Mouse (Mus musculus): ENCODE measurements around the gene Olfr1124.
"Not testable (repeated sequence)": the region's sequence is repeated elsewhere in the genome, so short reads cannot be mapped to it uniquely, and the experiment has no call there.

Gene Olfr1124

GRCm38 (mm10) chr2:87429975-87430374, at the start of gene Olfr1124:
Gene Olfr1124 (plus strand): TSS chr2:87430275.
- DNase-seq (ENCODE audit: low spot score in 2 of 2) = no peak

GRCm38 (mm10) chr2:87383935-87384334, 46.1 kb upstream of the Olfr1124 start:
- no peak for DNase-seq (ENCODE audit: low spot score in 2 of 2)

- DNase-seq (ENCODE audit: low spot score in 2 of 2) = no peak
Measured at GRCm38 (mm10) chr2:87385549-87385948, 44.5 kb upstream of the Olfr1124 start, which contains the start of gene Olfr1122. Gene Olfr1122 (plus strand): TSS chr2:87385849.

GRCm38 (mm10) chr2:87393605-87394004, 36.5 kb upstream of the Olfr1124 start:
- not testable (repeated sequence) for DNase-seq (ENCODE audit: low spot score in 2 of 2)

DNA sequence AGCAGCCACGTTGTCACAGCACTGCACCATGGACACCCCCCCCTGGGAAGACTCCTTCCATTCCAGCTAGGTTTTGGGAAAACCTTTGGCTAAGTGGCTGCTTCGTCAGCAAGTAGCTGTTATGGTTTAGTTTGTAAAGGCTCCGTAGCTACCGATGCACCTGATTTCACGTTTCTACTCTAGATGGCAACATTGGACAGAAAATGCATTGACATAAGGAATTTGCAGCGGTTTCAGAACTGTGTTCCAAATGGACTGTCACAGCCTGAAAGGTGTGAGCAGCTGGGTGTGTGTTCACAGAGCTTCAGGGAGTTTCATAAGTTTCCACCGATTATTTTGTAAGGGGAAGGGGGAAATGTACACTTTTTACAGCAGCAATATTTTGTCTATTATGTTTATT, 35.4 kb upstream of the Olfr1124 start:
- not testable (repeated sequence) for DNase-seq (ENCODE audit: low spot score in 2 of 2)

DNA sequence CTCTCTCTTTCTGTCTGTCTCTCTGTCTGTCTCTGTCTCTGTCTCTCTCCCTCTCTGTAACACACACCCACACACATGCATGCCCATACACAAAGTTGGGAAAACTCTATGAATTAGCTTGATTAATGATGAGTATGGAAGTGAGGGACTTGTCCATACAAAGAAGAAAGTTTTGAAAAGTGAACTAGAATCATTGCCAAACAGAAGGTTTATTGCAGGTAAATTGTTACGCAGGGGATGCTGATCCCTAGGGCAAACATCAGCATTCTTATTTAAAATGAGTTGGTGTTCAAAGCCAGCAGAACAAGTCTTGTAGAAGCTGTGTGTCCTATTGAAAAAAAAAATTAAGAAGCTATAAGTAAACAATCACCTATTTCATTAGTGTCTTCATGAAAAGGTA, 13.7 kb upstream of the Olfr1124 start, which contains the start of gene Olfr1123:
Olfr1123 (plus strand) TSS at position 301 of the 400 bp plus-strand sequence.
- no peak for DNase-seq (ENCODE audit: low spot score in 2 of 2)

GRCm38 (mm10) chr2:87437731-87438130, 7.7 kb downstream of the Olfr1124 start:
- no peak for DNase-seq (ENCODE audit: low spot score in 2 of 2)

DNA sequence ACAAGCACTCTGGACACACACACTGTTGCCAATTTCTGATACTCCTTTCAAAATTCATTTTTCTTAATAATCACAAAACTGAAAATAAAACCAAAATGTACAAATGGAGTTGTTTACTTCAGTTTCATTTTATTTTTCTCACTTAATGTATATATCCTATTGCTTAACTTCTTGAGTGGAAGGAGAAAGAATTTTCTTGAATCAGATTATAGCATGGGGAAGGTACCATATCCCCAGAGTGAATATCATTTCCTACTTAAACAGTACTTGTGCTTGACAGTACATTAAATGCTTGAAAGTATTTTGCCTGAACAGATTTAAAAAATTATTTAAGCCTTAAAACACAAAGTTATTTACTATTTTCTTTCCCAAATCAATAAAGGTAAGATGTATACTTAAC, 23.6 kb downstream of the Olfr1124 start, which contains the start of gene Olfr1126:
Olfr1126 (plus strand) TSS at position 301 of the 400 bp plus-strand sequence.
- DNase-seq (ENCODE audit: low spot score in 2 of 2) = no peak

DNA sequence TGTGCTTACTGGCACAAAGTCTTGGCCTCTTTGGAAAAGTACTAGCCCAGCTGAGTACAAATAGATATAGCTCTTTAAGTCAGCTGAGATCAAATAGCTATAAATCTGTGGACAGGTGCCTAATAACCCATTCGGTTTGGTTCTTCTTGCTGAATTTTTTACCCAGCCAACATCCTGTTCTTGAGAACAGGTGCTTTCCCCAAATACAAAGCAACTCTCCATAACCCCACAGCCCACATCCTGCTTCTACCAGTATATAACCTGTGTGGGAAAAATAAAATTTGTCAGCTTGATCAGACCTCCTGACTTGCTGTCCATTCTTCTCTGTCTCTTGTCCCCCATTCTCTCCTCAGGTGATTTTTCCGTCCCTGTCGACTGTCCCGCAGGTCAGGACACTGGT, 31.7 kb downstream of the Olfr1124 start:
- no peak for DNase-seq (ENCODE audit: low spot score in 2 of 2)

- no peak for DNase-seq (ENCODE audit: low spot score in 2 of 2)
Measured at GRCm38 (mm10) chr2:87480207-87480606, 50.1 kb downstream of the Olfr1124 start.

- DNase-seq (ENCODE audit: low spot score in 2 of 2) = no peak
Measured at GRCm38 (mm10) chr2:87481158-87481557, 51.1 kb downstream of the Olfr1124 start.

DNA sequence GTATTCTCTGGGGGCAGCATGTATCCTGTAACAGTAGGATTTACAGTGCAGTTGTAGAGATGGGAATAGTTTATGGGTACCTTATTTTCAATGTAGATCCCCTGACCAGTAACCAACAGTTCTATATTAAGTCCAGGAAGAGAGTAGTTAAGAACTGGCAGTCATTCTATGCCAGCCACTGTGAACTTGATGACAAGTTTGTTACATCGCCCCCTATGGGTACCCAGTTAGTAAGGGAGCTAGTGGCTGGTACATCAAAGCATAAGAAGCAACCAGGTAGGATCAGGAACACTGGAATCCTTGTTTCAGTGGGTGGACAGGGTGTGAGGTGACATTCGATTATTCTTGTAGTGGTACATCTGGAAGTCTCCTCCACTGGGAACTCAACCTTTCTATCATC, 52.2 kb downstream of the Olfr1124 start:
- no peak for DNase-seq (ENCODE audit: low spot score in 2 of 2)

Data from spleen, postnatal 4 days (tissue).